16 mouse cellular contexts compared by ENCODE assay signal in genomic region chr6:17062366-17062765, GRCm38 (mm10). TPM values are rescaled to one million over a fixed set of nuclear protein-coding genes. Genes with fewer than 3 reads are reported as not detected.
DNase-seq lines count a peak whose midpoint lies in the region; ATAC-seq and TF ChIP-seq lines count a peak whose summit lies in the region.
"Had no signal": no experiment of that assay in that cellular context is flagged by ENCODE, and none has a peak within 500 bp of the region (broad histone marks: within the 10 kb centered on the region; RNA-seq: fewer than 3 reads in every experiment).

No protein-coding gene starts in this region.

- no peak for TF ChIP-seq CTCF in liver, adult 2 months (IDR thresholded peaks at IDR 0.05; ENCODE audit: low read depth, low read length)
- no peak for TF ChIP-seq CTCF in stomach, postnatal 0 days (IDR thresholded peaks at IDR 0.05; ENCODE audit: low read depth)

- no peak for TF ChIP-seq POLR2A in liver, adult 2 months (IDR thresholded peaks at IDR 0.05; ENCODE audit: extremely low read depth, insufficient read depth, low read length)

- no peaks in the 10 kb centered on the region for H3K36me3 ChIP-seq in liver, adult 2 months (ENCODE audit: control insufficient read depth, insufficient read depth, low read length)
- H3K36me3 ChIP-seq in kidney, embryonic 15.5 days: no peaks in the 10 kb centered on the region
- H3K36me3 ChIP-seq in stomach, postnatal 0 days (ENCODE audit: control insufficient read depth, insufficient read depth, low read length): no peaks in the 10 kb centered on the region
- H3K36me3 ChIP-seq: embryonic facial prominence, embryonic 13.5 days; forebrain, embryonic 10.5 days; hindbrain, embryonic 15.5 days; liver, embryonic 12.5 days; midbrain, embryonic 13.5 days had no signal

- H3K4me1 ChIP-seq in liver, adult 2 months (ENCODE audit: control insufficient read depth, insufficient read depth, low read length): peaks cover 13% of the 10 kb centered on the region
- peaks cover 40% of the 10 kb centered on the region for H3K4me1 ChIP-seq in kidney, embryonic 15.5 days
- no peaks in the 10 kb centered on the region for H3K4me1 ChIP-seq in stomach, postnatal 0 days (replicated peaks; ENCODE audit: control insufficient read depth, insufficient read depth)

- H3K9me3 ChIP-seq in kidney, embryonic 15.5 days (replicated peaks): no peaks in the 10 kb centered on the region
- H3K9me3 ChIP-seq in stomach, postnatal 0 days (ENCODE audit: control insufficient read depth, low read length): no peaks in the 10 kb centered on the region
- H3K9me3 ChIP-seq: embryonic facial prominence, embryonic 13.5 days; forebrain, embryonic 10.5 days; hindbrain, embryonic 15.5 days; liver, embryonic 12.5 days; midbrain, embryonic 13.5 days had no signal

- H3K9ac ChIP-seq in liver, adult 2 months (ENCODE audit: low read depth, low read length): no peak overlapping the region
- no peak overlapping the region for H3K9ac ChIP-seq in kidney, embryonic 15.5 days
- no peak overlapping the region for H3K9ac ChIP-seq in stomach, postnatal 0 days (ENCODE audit: low read length)
- H3K9ac ChIP-seq: embryonic facial prominence, embryonic 13.5 days; hindbrain, embryonic 15.5 days; liver, embryonic 12.5 days; midbrain, embryonic 13.5 days had no signal

- no peak overlapping the region for H3K4me3 ChIP-seq in liver, adult 2 months (ENCODE audit: insufficient read depth, low read depth, low read length)
- H3K4me3 ChIP-seq in kidney, embryonic 15.5 days (replicated peaks): no peak overlapping the region
- H3K4me3 ChIP-seq in stomach, postnatal 0 days (ENCODE audit: low read depth, low read length): no peak overlapping the region
- H3K4me3 ChIP-seq: embryonic facial prominence, embryonic 13.5 days; forebrain, embryonic 10.5 days; hindbrain, embryonic 15.5 days; liver, embryonic 12.5 days; midbrain, embryonic 13.5 days had no signal

- H3K4me2 ChIP-seq in kidney, embryonic 15.5 days: no peak overlapping the region
- no peak overlapping the region for H3K4me2 ChIP-seq in stomach, postnatal 0 days (replicated peaks; ENCODE audit: low read depth)
- H3K4me2 ChIP-seq: embryonic facial prominence, embryonic 13.5 days; hindbrain, embryonic 15.5 days; liver, embryonic 12.5 days; midbrain, embryonic 13.5 days had no signal

- DNase-seq in liver, adult 2 months (ENCODE audit: extremely low read depth, low read depth, low spot score): peak; percentile 78
- DNase-seq in liver: no peak
- peak; percentile 40 for DNase-seq in adrenal gland, adult 8-10 months
- DNase-seq in stomach, postnatal 0 days (ENCODE audit: low spot score): peak; percentile 52
- DNase-seq in left cerebral cortex, postnatal 25 days (ENCODE audit: low spot score in 2 of 2): no peak
- DNase-seq: thymus, postnatal 25 days had no signal

- no peak for TF ChIP-seq EP300 in stomach, postnatal 0 days (optimal IDR thresholded peaks at IDR 0.05)

- H3K27me3 ChIP-seq in liver, adult 2 months (ENCODE audit: control insufficient read depth, insufficient read depth, low read length): no peaks in the 10 kb centered on the region
- no peaks in the 10 kb centered on the region for H3K27me3 ChIP-seq in kidney, embryonic 15.5 days
- H3K27me3 ChIP-seq in stomach, postnatal 0 days (ENCODE audit: control insufficient read depth, insufficient read depth, low read length): no peaks in the 10 kb centered on the region
- H3K27me3 ChIP-seq: embryonic facial prominence, embryonic 13.5 days; hindbrain, embryonic 15.5 days had no signal

- H3K27ac ChIP-seq in liver, adult 2 months (replicated peaks; ENCODE audit: insufficient read depth, low read depth, low read length): no peak overlapping the region
- H3K27ac ChIP-seq in kidney, embryonic 15.5 days: peak overlapping the region; percentile 62
- H3K27ac ChIP-seq in stomach, postnatal 0 days (replicated peaks): no peak overlapping the region
- H3K27ac ChIP-seq: embryonic facial prominence, embryonic 13.5 days; forebrain, embryonic 10.5 days; hindbrain, embryonic 15.5 days; liver, embryonic 12.5 days; macrophage; midbrain, embryonic 13.5 days had no signal

- no peak for ATAC-seq in kidney, embryonic 15.5 days (replicated peaks; ENCODE audit: low FRiP score)
- ATAC-seq in stomach, postnatal 0 days (ENCODE audit: low FRiP score, low TSS enrichment): no peak
- ATAC-seq in cerebellum, adult (ENCODE audit: insufficient number of reproducible peaks, low FRiP score, low TSS enrichment): no peak
- ATAC-seq: activated CD4-positive, CD25-positive, alpha-beta regulatory T cell, adult 4 months; liver, embryonic 12.5 days; midbrain, embryonic 13.5 days had no signal

- H3K79me2 ChIP-seq in liver, adult 2 months (ENCODE audit: control insufficient read depth, insufficient read depth, low read length): no peaks in the 10 kb centered on the region

- intact Hi-C loops in left cerebral cortex, postnatal 25 days (cut with DNase I): no loop called here

- WGBS in liver, adult 2 months: 65% methylated on average over 6 of the region's 6 CpGs
- WGBS in kidney, embryonic 15.5 days: 57% methylated on average over 6 of the region's 6 CpGs
- WGBS in stomach, postnatal 0 days: 56% methylated on average over 6 of the region's 6 CpGs

RNA-seq across cellular contexts. Expression of gene Tes, which starts 2.6 kb away (rescaled TPM):
- 1.9 TPM in 2 replicates for total RNA-seq in liver, adult 2 months (2014; rRNA removed)
- 0.61 and 0.67 TPM in 2 replicates for polyA plus RNA-seq in liver, adult 2 months (2012; rRNA removed)
- total RNA-seq in adrenal gland, adult 8-10 months (2022): 10 to 100 TPM in 1 of 4 experiments, 1 to 10 TPM in 3; 6.7 to 10.4 (median 7.9) TPM
- polyA plus RNA-seq in kidney, embryonic 15.5 days (2015; fragmentation: Nextera tagmentation; extraction: Ambion mirVana): 70.5 and 72.6 TPM in 2 replicates
- 111 and 114 TPM in 2 replicates for polyA plus RNA-seq in stomach, postnatal 0 days (2015; fragmentation: Nextera tagmentation; extraction: Ambion mirVana)
- total RNA-seq in left cerebral cortex, postnatal 25 days (2021): 1 to 10 TPM; 4.4 to 4.8 TPM
- total RNA-seq: MEL had no signal

Comparison
In these comparisons a context has a peak if more than half of its experiments do, and no peak if none do; other contexts are left out.
1. DNase-seq: peak in liver, adult 2 months (single experiment), adrenal gland, adult 8-10 months (single experiment) and stomach, postnatal 0 days (single experiment); none in liver (single experiment) and left cerebral cortex, postnatal 25 days (0 of 2).